Mouse (Mus musculus): ENCODE data around the gene Bpifb2. TPM values are rescaled to one million over a fixed set of nuclear protein-coding genes. Genes with fewer than 3 reads are reported as not detected.
"Not testable (repeated sequence)": the region's sequence is repeated elsewhere in the genome, so short reads cannot be mapped to it uniquely, and the experiment has no call there.

Gene Bpifb2
- total RNA-seq (2022), result not detected

GRCm38 (mm10) chr2:153874745-153875144 lies at the start of gene Bpifb2:
Gene Bpifb2, plus strand, starts transcription at chr2:153875045.
- no peak for DNase-seq (ENCODE audit: low spot score in 2 of 2)

GRCm38 (mm10) chr2:153825900-153826299 lies 48.9 kb upstream of the Bpifb2 start:
- not testable (repeated sequence) for DNase-seq (ENCODE audit: low spot score in 2 of 2)

- DNase-seq (ENCODE audit: low spot score in 2 of 2), result no peak
Measured at GRCm38 (mm10) chr2:153827171-153827830, 47.5 kb upstream of the Bpifb2 start.

- no peak for DNase-seq (ENCODE audit: low spot score in 2 of 2)
Measured at GRCm38 (mm10) chr2:153828704-153829103, 46.1 kb upstream of the Bpifb2 start.

GRCm38 (mm10) chr2:153833291-153833690 lies 41.6 kb upstream of the Bpifb2 start:
- DNase-seq (ENCODE audit: low spot score in 2 of 2), result no peak

GRCm38 (mm10) chr2:153842854-153843253 lies 32.0 kb upstream of the Bpifb2 start:
- DNase-seq (ENCODE audit: low spot score in 2 of 2), result no peak

- DNase-seq (ENCODE audit: low spot score in 2 of 2), result no peak
Measured at GRCm38 (mm10) chr2:153848389-153848788, 26.5 kb upstream of the Bpifb2 start.

GRCm38 (mm10) chr2:153850351-153851029 lies 24.4 kb upstream of the Bpifb2 start:
- DNase-seq (ENCODE audit: low spot score in 2 of 2), result no peak

- DNase-seq (ENCODE audit: low spot score in 2 of 2), result peak; percentile 19 to 24
Measured at GRCm38 (mm10) chr2:153851030-153851360, 23.9 kb upstream of the Bpifb2 start.

GRCm38 (mm10) chr2:153853544-153853943 lies 21.3 kb upstream of the Bpifb2 start:
- DNase-seq (ENCODE audit: low spot score in 2 of 2), result no peak

GRCm38 (mm10) chr2:153859581-153859980 lies 15.3 kb upstream of the Bpifb2 start:
- DNase-seq (ENCODE audit: low spot score in 2 of 2), result no peak

GRCm38 (mm10) chr2:153860315-153860714 lies 14.5 kb upstream of the Bpifb2 start:
- DNase-seq (ENCODE audit: low spot score in 2 of 2), result no peak

- DNase-seq (ENCODE audit: low spot score in 2 of 2), result no peak
Measured at GRCm38 (mm10) chr2:153860715-153861114, 14.1 kb upstream of the Bpifb2 start.

- no peak for DNase-seq (ENCODE audit: low spot score in 2 of 2)
Measured at GRCm38 (mm10) chr2:153861960-153862359, 12.9 kb upstream of the Bpifb2 start.

- DNase-seq (ENCODE audit: low spot score in 2 of 2), result no peak
Measured at GRCm38 (mm10) chr2:153870984-153871383, 3.9 kb upstream of the Bpifb2 start, which contains the start of gene Sun5. Gene Sun5, minus strand, starts transcription at chr2:153871084.

GRCm38 (mm10) chr2:153899111-153899510 lies 24.3 kb downstream of the Bpifb2 start:
- DNase-seq (ENCODE audit: low spot score in 2 of 2), result no peak

- DNase-seq (ENCODE audit: low spot score in 2 of 2), result no peak
Measured at GRCm38 (mm10) chr2:153900088-153900487, 25.2 kb downstream of the Bpifb2 start, which contains the start of gene Bpifb6. Gene Bpifb6, plus strand, starts transcription at chr2:153900388.

GRCm38 (mm10) chr2:153902726-153903125 lies 27.9 kb downstream of the Bpifb2 start:
- DNase-seq (ENCODE audit: low spot score in 2 of 2), result no peak

GRCm38 (mm10) chr2:153906626-153907025 lies 31.8 kb downstream of the Bpifb2 start:
- no peak for DNase-seq (ENCODE audit: low spot score in 2 of 2)

GRCm38 (mm10) chr2:153914151-153914550 lies 39.3 kb downstream of the Bpifb2 start:
- DNase-seq (ENCODE audit: low spot score in 2 of 2), result peak in 1 of 2 experiments; percentile 38

- DNase-seq (ENCODE audit: low spot score in 2 of 2), result no peak
Measured at GRCm38 (mm10) chr2:153917930-153918329, 43.1 kb downstream of the Bpifb2 start, which contains the start of gene Bpifb3. Gene Bpifb3, plus strand, starts transcription at chr2:153918230.

- peak in 1 of 2 experiments; percentile 64 for DNase-seq (ENCODE audit: low spot score in 2 of 2)
Measured at GRCm38 (mm10) chr2:153921246-153921645, 46.4 kb downstream of the Bpifb2 start.

Measured in left cerebral cortex, adult 8-10 months (tissue).